Mouse (Mus musculus): ENCODE measurements around the gene Gm49380. TPM values are rescaled to one million over a fixed set of nuclear protein-coding genes. Genes with fewer than 3 reads are reported as not detected.

The Gm49380 gene
- polyA plus RNA-seq, 1 experiment from 2014 or later = not detected

DNA sequence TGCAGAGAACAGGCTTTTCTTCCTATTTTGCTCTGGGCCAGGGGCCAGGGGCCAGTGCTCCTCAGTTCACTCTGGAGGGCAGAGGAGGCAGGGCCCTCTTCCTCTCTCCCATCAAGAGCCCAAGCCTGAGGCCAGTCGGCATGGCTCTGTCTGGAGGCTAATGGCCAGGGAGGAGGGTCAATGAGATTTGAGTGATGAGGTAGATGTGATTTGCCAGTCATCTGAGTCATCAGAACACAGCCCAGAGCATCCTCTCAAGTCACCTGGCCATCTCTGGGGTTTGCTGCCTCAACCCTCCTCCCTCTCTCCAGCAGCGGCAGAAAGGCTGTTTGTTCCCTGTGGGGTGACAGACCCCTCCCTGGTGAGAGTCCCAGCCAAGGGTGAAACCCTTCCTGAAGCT lies 20.0 kb upstream of the Gm49380 start:
- WGBS = 20% methylated on average over 2 of the region's 2 CpGs
- H3K9ac ChIP-seq (ENCODE audit: low read depth, low read length) = peak overlapping the region; percentile 69; the same call in 1 of the 2 replicates
- no peaks in the 10 kb centered on the region for H3K9me3 ChIP-seq (replicated peaks; ENCODE audit: low read length)
- H3K4me3 ChIP-seq (replicated peaks; ENCODE audit: low read depth, low read length) = peak overlapping the region; percentile 54
- DNase-seq (ENCODE audit: low spot score) = no peak
- no peaks in the 10 kb centered on the region for H3K36me3 ChIP-seq (ENCODE audit: insufficient read depth, low read length)
- peak overlapping the region; percentile 81 for H3K4me2 ChIP-seq (ENCODE audit: low read length)
- H3K27me3 ChIP-seq (ENCODE audit: insufficient read depth, low read length) = no peaks in the 10 kb centered on the region
- peaks cover 35% of the 10 kb centered on the region for H3K4me1 ChIP-seq (replicated peaks; ENCODE audit: insufficient read depth, low read length)
- peak overlapping the region; percentile 88 for H3K27ac ChIP-seq
- no peak for ATAC-seq (replicated peaks; ENCODE audit: low FRiP score, low read depth)
- TF ChIP-seq CTCF (IDR thresholded peaks at IDR 0.05; ENCODE audit: low read depth) = no peak

DNA sequence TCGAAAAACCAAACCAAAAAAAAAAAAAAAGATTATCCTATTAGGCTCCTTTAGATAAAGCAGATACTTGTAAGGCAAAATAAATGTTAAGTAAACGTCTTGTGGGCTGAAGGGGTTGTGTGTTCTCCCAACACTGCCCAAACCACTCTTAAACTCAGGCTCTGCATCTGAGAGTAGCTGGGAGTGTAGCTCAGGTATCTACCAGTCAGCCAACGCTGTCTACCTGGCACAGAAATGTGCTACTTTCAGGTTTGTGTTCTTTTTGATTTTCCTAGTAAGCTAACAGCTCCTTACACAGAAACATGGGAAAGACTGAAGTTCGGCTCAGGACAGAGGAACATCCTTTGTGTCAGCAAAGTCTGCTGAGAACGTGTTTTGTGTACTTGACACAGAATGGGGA lies 18.9 kb upstream of the Gm49380 start:
- 71% methylated on average over 5 of the region's 5 CpGs for WGBS
- no peaks in the 10 kb centered on the region for H3K36me3 ChIP-seq (ENCODE audit: insufficient read depth, low read length)
- DNase-seq (ENCODE audit: low spot score) (no peak), ATAC-seq (replicated peaks; ENCODE audit: low FRiP score, low read depth) (no peak)
- peaks cover 35% of the 10 kb centered on the region for H3K4me1 ChIP-seq (replicated peaks; ENCODE audit: insufficient read depth, low read length)
- no peaks in the 10 kb centered on the region for H3K27me3 ChIP-seq (ENCODE audit: insufficient read depth, low read length)
- TF ChIP-seq CTCF (IDR thresholded peaks at IDR 0.05; ENCODE audit: low read depth) = no peak
- no peak overlapping the region for H3K4me2 ChIP-seq (ENCODE audit: low read length)
- H3K9me3 ChIP-seq (replicated peaks; ENCODE audit: low read length) = no peaks in the 10 kb centered on the region
- no peak overlapping the region for H3K9ac ChIP-seq (ENCODE audit: low read depth, low read length)
- no peak overlapping the region for H3K4me3 ChIP-seq (replicated peaks; ENCODE audit: low read depth, low read length)
- H3K27ac ChIP-seq = peak overlapping the region; percentile 96

DNA sequence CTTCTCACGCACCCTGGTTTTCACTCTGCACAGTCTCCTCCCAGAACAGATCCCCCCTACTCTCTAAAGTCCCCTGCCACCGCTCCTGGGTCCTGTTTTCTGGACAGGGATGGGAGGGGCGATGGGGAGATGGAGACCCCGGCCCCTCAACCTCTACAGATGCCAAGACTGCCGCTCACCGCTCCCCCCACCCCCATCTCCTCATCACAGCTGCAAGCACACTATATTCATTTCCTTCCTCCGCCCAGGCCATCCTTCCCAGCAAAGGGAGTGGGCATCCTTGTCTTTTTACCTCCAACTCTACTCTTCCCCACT lies 17.9 kb upstream of the Gm49380 start:
- H3K9ac ChIP-seq (ENCODE audit: low read depth, low read length) = no peak overlapping the region
- peak overlapping the region; percentile 96 for H3K27ac ChIP-seq
- DNase-seq (ENCODE audit: low spot score) = no peak
- no peaks in the 10 kb centered on the region for H3K9me3 ChIP-seq (replicated peaks; ENCODE audit: low read length)
- no peak for TF ChIP-seq CTCF (IDR thresholded peaks at IDR 0.05; ENCODE audit: low read depth)
- peak overlapping the region; percentile 37 for H3K4me2 ChIP-seq (ENCODE audit: low read length)
- H3K4me1 ChIP-seq (replicated peaks; ENCODE audit: insufficient read depth, low read length) = peaks cover 40% of the 10 kb centered on the region
- H3K4me3 ChIP-seq (replicated peaks; ENCODE audit: low read depth, low read length) = no peak overlapping the region
- H3K36me3 ChIP-seq (ENCODE audit: insufficient read depth, low read length) = no peaks in the 10 kb centered on the region
- H3K27me3 ChIP-seq (ENCODE audit: insufficient read depth, low read length) = no peaks in the 10 kb centered on the region
- 34% methylated on average over 7 of the region's 7 CpGs for WGBS
- ATAC-seq (replicated peaks; ENCODE audit: low FRiP score, low read depth) = no peak

- Histone ChIP-seq H3K9me3 (replicated peaks; ENCODE audit: low read length) (no peaks in the 10 kb centered on the region), H3K4me3 (replicated peaks; ENCODE audit: low read depth, low read length) (peak overlapping the region; percentile 32), H3K9ac (ENCODE audit: low read depth, low read length) (0 out of 2 replicates have a peak overlapping the region, but pooled peaks have one; percentile 47), H3K36me3 (ENCODE audit: insufficient read depth, low read length) (no peaks in the 10 kb centered on the region), H3K27ac (peak overlapping the region; percentile 96), H3K4me2 (ENCODE audit: low read length) (peak overlapping the region; percentile 77), H3K4me1 (replicated peaks; ENCODE audit: insufficient read depth, low read length) (peaks cover 44% of the 10 kb centered on the region), H3K27me3 (ENCODE audit: insufficient read depth, low read length) (no peaks in the 10 kb centered on the region)
- ATAC-seq (replicated peaks; ENCODE audit: low FRiP score, low read depth) = peak; percentile 30
- 20% methylated on average over 18 of the region's 19 CpGs for WGBS
- DNase-seq (ENCODE audit: low spot score) = peak; percentile 83
- no peak for TF ChIP-seq CTCF (IDR thresholded peaks at IDR 0.05; ENCODE audit: low read depth)
Observed at GRCm38 (mm10) chr9:44130581-44131275, 17.4 kb upstream of the Gm49380 start.

DNA sequence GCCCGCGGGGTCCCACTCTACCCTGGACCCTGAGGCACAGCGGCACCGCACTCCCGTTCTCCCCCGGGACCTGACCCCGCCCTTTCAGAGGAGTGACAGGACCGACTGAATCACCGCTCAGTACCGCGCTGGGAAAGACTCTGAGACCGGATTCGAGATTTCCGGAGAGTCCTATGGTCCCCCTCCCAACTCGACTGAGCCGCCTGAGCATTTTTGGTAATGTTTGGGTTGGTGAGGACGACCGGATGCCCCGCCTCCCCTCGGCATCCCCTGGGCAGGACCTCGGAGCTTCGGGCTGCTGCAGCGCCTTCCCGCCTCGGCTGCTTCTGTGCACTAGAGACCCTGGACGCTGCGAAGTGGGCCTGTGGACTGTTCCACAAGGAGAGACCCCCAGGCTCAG lies 16.7 kb upstream of the Gm49380 start:
- WGBS = under 1% methylated on average over 27 of the region's 27 CpGs
- peaks cover 51% of the 10 kb centered on the region for H3K4me1 ChIP-seq (replicated peaks; ENCODE audit: insufficient read depth, low read length)

DNA sequence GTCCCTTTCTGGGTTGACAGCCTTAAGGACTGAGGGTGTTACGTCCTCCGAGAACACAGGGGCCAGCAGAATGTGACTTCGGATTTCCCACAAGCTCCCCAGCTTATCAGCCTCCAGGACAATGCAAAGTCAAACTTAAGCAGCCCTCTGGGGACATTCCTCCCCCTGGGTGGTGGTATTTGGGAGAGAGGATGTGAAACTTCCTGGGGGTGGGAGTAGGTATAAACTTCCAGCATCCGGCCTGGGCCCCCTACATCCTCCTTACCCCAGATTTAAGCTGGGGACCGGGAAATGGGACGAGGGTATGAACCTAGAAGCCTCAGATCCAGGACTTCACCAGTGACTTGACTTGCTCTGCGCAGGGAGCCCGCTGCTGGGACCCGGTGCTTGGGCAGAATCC lies 16.3 kb upstream of the Gm49380 start:
- Histone ChIP-seq H3K27me3 (ENCODE audit: insufficient read depth, low read length) (no peaks in the 10 kb centered on the region), H3K4me1 (replicated peaks; ENCODE audit: insufficient read depth, low read length) (peaks cover 55% of the 10 kb centered on the region), H3K36me3 (ENCODE audit: insufficient read depth, low read length) (no peaks in the 10 kb centered on the region), H3K9me3 (replicated peaks; ENCODE audit: low read length) (no peaks in the 10 kb centered on the region), H3K9ac (ENCODE audit: low read depth, low read length) (peak overlapping the region; percentile 45), H3K4me2 (ENCODE audit: low read length) (peak overlapping the region; percentile 77), H3K4me3 (replicated peaks; ENCODE audit: low read depth, low read length) (peak overlapping the region; percentile 32), H3K27ac (peak overlapping the region; percentile 96)
- peak; percentile 56 for DNase-seq (ENCODE audit: low spot score)
- no peak for TF ChIP-seq CTCF (IDR thresholded peaks at IDR 0.05; ENCODE audit: low read depth)
- ATAC-seq (replicated peaks; ENCODE audit: low FRiP score, low read depth) = no peak
- 9% methylated on average over 9 of the region's 9 CpGs for WGBS

More for the DNA sequence above, 16.7 kb upstream of the Gm49380 start:
- Histone ChIP-seq H3K4me3 (replicated peaks; ENCODE audit: low read depth, low read length) (peak overlapping the region; percentile 32), H3K27me3 (ENCODE audit: insufficient read depth, low read length) (no peaks in the 10 kb centered on the region), H3K9ac (ENCODE audit: low read depth, low read length) (peak overlapping the region; percentile 47), H3K4me2 (ENCODE audit: low read length) (peak overlapping the region; percentile 77), H3K27ac (peak overlapping the region; percentile 96), H3K9me3 (replicated peaks; ENCODE audit: low read length) (no peaks in the 10 kb centered on the region), H3K36me3 (ENCODE audit: insufficient read depth, low read length) (no peaks in the 10 kb centered on the region)
- no peak for TF ChIP-seq CTCF (IDR thresholded peaks at IDR 0.05; ENCODE audit: low read depth)
- DNase-seq (ENCODE audit: low spot score) = peak; percentile 91
- ATAC-seq (replicated peaks; ENCODE audit: low FRiP score, low read depth) = peak; percentile 31
